Mouse (Mus musculus) liver, embryonic 14.5 days (tissue): Measurements from ENCODE around the gene Tlr4. TPM values are rescaled to one million over a fixed set of nuclear protein-coding genes. Genes with fewer than 3 reads are reported as not detected.

ENCODE experiments used
- ATAC-seq: fragments of 200-750 bp; cut with Nextera tagmentation; 2 replicates; pipeline ENCODE4 v1.8.0; 2017; ENCODE audit warnings: moderate number of reproducible peaks, mild to moderate bottlenecking, moderate library complexity; ENCODE audit not compliant: insufficient read depth
- DNase-seq, 3 experiments: peaks; one replicate each; pipeline ENCODE4 v3.0.0-alpha.2; 2012 to 2013; ENCODE audit warnings: low read depth in 3 of 3, low spot score in 3 of 3
- H3K27ac ChIP-seq: fragments of 300-500 bp; sonication (generic); 2 replicates; pipeline ENCODE4 v1.5.1; 2014; ENCODE audit warnings: moderate library complexity, mild to moderate bottlenecking, control low read depth, inconsistent platforms
- H3K27me3 ChIP-seq: fragments of 300-500 bp; sonication (generic); 2 replicates; pipeline ENCODE4 v1.6.1; 2014; ENCODE audit warnings: mild to moderate bottlenecking, low read length, moderate library complexity; ENCODE audit not compliant: control insufficient read depth, insufficient read depth
- H3K36me3 ChIP-seq: fragments of 300-500 bp; sonication (generic); replicated peaks from 2 replicates; pipeline ENCODE4 v1.6.1; 2014; ENCODE audit warnings: low read depth; ENCODE audit not compliant: control insufficient read depth, insufficient read depth
- H3K4me1 ChIP-seq, 2 experiments: fragments of 200-500 bp in 1 of 2; fragments of 300-500 bp in 1 of 2; sonication (generic) in 1 of 2; replicated peaks; 2 replicates each; pipeline ENCODE4 v1.6.1; 2012 to 2014; ENCODE audit warnings: antibody characterized with exemption in 1 of 2, inconsistent platforms in 1 of 2, low read length in 1 of 2; ENCODE audit not compliant: control insufficient read depth in 2 of 2, insufficient read depth in 2 of 2
- H3K4me2 ChIP-seq: fragments of 300-500 bp; sonication (generic); 2 replicates; pipeline ENCODE4 v1.6.1; 2014; ENCODE audit warnings: low read depth, mild to moderate bottlenecking, control low read depth, moderate library complexity
- H3K4me3 ChIP-seq, 2 experiments: fragments of 200-500 bp in 1 of 2; fragments of 300-500 bp in 1 of 2; sonication (generic) in 1 of 2; 2 replicates each; pipeline ENCODE4 v1.5.1; 2012 to 2014; ENCODE audit warnings: low read depth in 2 of 2, low read length in 2 of 2, mild to moderate bottlenecking in 2 of 2, control low read depth in 1 of 2, inconsistent platforms in 1 of 2, moderate library complexity in 1 of 2; ENCODE audit not compliant: insufficient read depth in 1 of 2
- H3K9ac ChIP-seq: fragments of 300-500 bp; sonication (generic); replicated peaks from 2 replicates; pipeline ENCODE4 v1.6.1; 2014; ENCODE audit warnings: mild to moderate bottlenecking, control low read depth, moderate library complexity
- H3K9me3 ChIP-seq: fragments of 300-500 bp; sonication (generic); 2 replicates; pipeline ENCODE4 v1.6.1; 2016; ENCODE audit warnings: low read length, mixed read lengths; ENCODE audit not compliant: control insufficient read depth
- CTCF ChIP-seq: IDR thresholded peaks from 2 replicates; pipeline ENCODE4 v1.5.1; 2016; ENCODE audit warnings: antibody characterized with exemption, low read depth, control low read depth
- EP300 ChIP-seq: IDR thresholded peaks from 2 replicates; pipeline ENCODE4 v1.6.1; 2016; ENCODE audit warnings: antibody characterized with exemption, low read depth
- WGBS: fragments of 180-500 bp; shearing (Covaris S2); extraction: QIAGEN DNeasy Blood & Tissue Kit; methylation state at CpG from one replicate; pipeline ENCODE4 v1.1.7; 2014; ENCODE audit not compliant: insufficient replicate concordance; 5-methylcytosine and 5-hydroxymethylcytosine counted together
- polyA plus RNA-seq, 2 experiments: library from polyadenylated mRNA; depleted of rRNA in 1 of 2; stranded (reverse) in 1 of 2; unstranded in 1 of 2; fragments of >200 nt; fragmentation: Nextera tagmentation in 1 of 2; extraction: Ambion mirVana in 1 of 2; gene quantifications; 2 replicates each; pipeline versions ENCODE4 v1.2.1 to v1.2.3; 2012 to 2014

Gene Tlr4
- polyA plus RNA-seq (2012; rRNA removed) (0.41 and 0.68 TPM in 2 replicates), polyA plus RNA-seq (2014; fragmentation: Nextera tagmentation; extraction: Ambion mirVana) (1.8 and 2.5 TPM in 2 replicates)

- H3K27me3 ChIP-seq, result no peaks in the 10 kb centered on the region
- TF ChIP-seq EP300, result 0 out of 2 replicates have a peak, but pooled peaks have one; percentile 8
- no peak for TF ChIP-seq CTCF
- no peak within 1 kb of the TSS; the same call in 1 of the 2 replicates for H3K4me2 ChIP-seq
- ATAC-seq (peak; percentile 31; the same call in 1 of the 2 replicates), DNase-seq (peak; percentile 9 to 28 (median 22))
- H3K4me1 ChIP-seq, result peaks cover 0 to 2% of the 10 kb centered on the region in 2 experiments; a peak in 1 of 4 replicates
- H3K9me3 ChIP-seq, result no peaks in the 10 kb centered on the region
- H3K36me3 ChIP-seq, result no peaks in the 10 kb centered on the region
- 18% methylated on average over 11 of the region's 11 CpGs for WGBS
- no peak within 1 kb of the TSS for H3K27ac ChIP-seq
- H3K4me3 ChIP-seq, result peak within 1 kb of the TSS; percentile 29 to 51
- no peak within 1 kb of the TSS for H3K9ac ChIP-seq
These were observed at the start of gene Tlr4 for GRCm38 (mm10) chr4:66827463-66828162. Gene Tlr4 (plus strand): TSS chr4:66827584.

- no peaks in the 10 kb centered on the region for H3K27me3 ChIP-seq
These were observed 33.1 kb upstream of the Tlr4 start for GRCm38 (mm10) chr4:66794283-66794682.

GRCm38 (mm10) chr4:66796683-66797082 lies 30.7 kb upstream of the Tlr4 start:
- TF ChIP-seq EP300 (no peak), CTCF (no peak)
- no peak overlapping the region for H3K4me2 ChIP-seq
- no peak overlapping the region for H3K27ac ChIP-seq
- no peaks in the 10 kb centered on the region for H3K9me3 ChIP-seq
- no peaks in the 10 kb centered on the region for H3K4me1 ChIP-seq
- H3K9ac ChIP-seq, result no peak overlapping the region
- WGBS, result 78% methylated on average over 2 of the region's 2 CpGs
- H3K4me3 ChIP-seq, result no peak overlapping the region
- H3K27me3 ChIP-seq, result no peaks in the 10 kb centered on the region
- H3K36me3 ChIP-seq, result no peaks in the 10 kb centered on the region
- ATAC-seq (no peak), DNase-seq (no peak)

More at GRCm38 (mm10) chr4:66794283-66794682, 33.1 kb upstream of the Tlr4 start:
- Histone ChIP-seq H3K4me3 (no peak overlapping the region), H3K27ac (no peak overlapping the region), H3K36me3 (no peaks in the 10 kb centered on the region), H3K9me3 (no peaks in the 10 kb centered on the region), H3K4me1 (no peaks in the 10 kb centered on the region), H3K9ac (no peak overlapping the region), H3K4me2 (no peak overlapping the region)
- 61% methylated on average over 2 of the region's 2 CpGs for WGBS
- ATAC-seq (no peak), DNase-seq (no peak)
- TF ChIP-seq EP300 (no peak), CTCF (no peak)

GRCm38 (mm10) chr4:66804552-66805301 lies 22.7 kb upstream of the Tlr4 start:
- Histone ChIP-seq H3K4me2 (no peak overlapping the region), H3K9me3 (no peaks in the 10 kb centered on the region), H3K27ac (no peak overlapping the region), H3K9ac (no peak overlapping the region), H3K36me3 (no peaks in the 10 kb centered on the region), H3K4me3 (no peak overlapping the region), H3K27me3 (no peaks in the 10 kb centered on the region), H3K4me1 (no peaks in the 10 kb centered on the region)
- ATAC-seq, result no peak
- DNase-seq, result no peak
- TF ChIP-seq CTCF (no peak), EP300 (no peak)
- 60% methylated on average over 4 of the region's 4 CpGs for WGBS

- Histone ChIP-seq H3K4me2 (no peak overlapping the region), H3K4me1 (no peaks in the 10 kb centered on the region), H3K9me3 (no peaks in the 10 kb centered on the region), H3K36me3 (no peaks in the 10 kb centered on the region), H3K27me3 (no peaks in the 10 kb centered on the region), H3K27ac (no peak overlapping the region), H3K4me3 (no peak overlapping the region), H3K9ac (no peak overlapping the region)
- no peak for ATAC-seq
- TF ChIP-seq CTCF (no peak), EP300 (no peak)
- no peak for DNase-seq
These were observed 21.6 kb upstream of the Tlr4 start for GRCm38 (mm10) chr4:66805747-66806146.
